Mouse (Mus musculus): ENCODE data around the gene Pgp.

Pgp gene

GRCm38 (mm10) chr17:24481027-24481815, 11.0 kb downstream of the Pgp start:
- peak; percentile 67 for DNase-seq (ENCODE audit: low read depth, low spot score)

- DNase-seq (ENCODE audit: low read depth, low spot score), result no peak
These were observed 13.3 kb downstream of the Pgp start for GRCm38 (mm10) chr17:24483495-24483894.

GRCm38 (mm10) chr17:24485090-24485860, 15.1 kb downstream of the Pgp start:
- DNase-seq (ENCODE audit: low read depth, low spot score), result peak; percentile 46

GRCm38 (mm10) chr17:24488186-24488661, 18.0 kb downstream of the Pgp start, which contains the start of gene Caskin1:
Gene Caskin1 (plus strand): TSS chr17:24488601.
- no peak for DNase-seq (ENCODE audit: low read depth, low spot score)

- DNase-seq (ENCODE audit: low read depth, low spot score), result no peak
These were observed 18.6 kb downstream of the Pgp start for GRCm38 (mm10) chr17:24488662-24489264.

GRCm38 (mm10) chr17:24489265-24490030, 19.3 kb downstream of the Pgp start:
- no peak for DNase-seq (ENCODE audit: low read depth, low spot score)

GRCm38 (mm10) chr17:24490399-24490798, 20.2 kb downstream of the Pgp start:
- no peak for DNase-seq (ENCODE audit: low read depth, low spot score)

GRCm38 (mm10) chr17:24494627-24495335, 24.6 kb downstream of the Pgp start:
- peak; percentile 76 for DNase-seq (ENCODE audit: low read depth, low spot score)

- DNase-seq (ENCODE audit: low read depth, low spot score), result no peak
These were observed 25.3 kb downstream of the Pgp start for GRCm38 (mm10) chr17:24495443-24495842.

GRCm38 (mm10) chr17:24496026-24496425, 25.8 kb downstream of the Pgp start:
- DNase-seq (ENCODE audit: low read depth, low spot score), result no peak

GRCm38 (mm10) chr17:24502208-24502607, 32.0 kb downstream of the Pgp start:
- peak; percentile 59 for DNase-seq (ENCODE audit: low read depth, low spot score)

- no peak for DNase-seq (ENCODE audit: low read depth, low spot score)
These were observed 33.9 kb downstream of the Pgp start for GRCm38 (mm10) chr17:24504085-24504484.

GRCm38 (mm10) chr17:24505286-24505955, 35.2 kb downstream of the Pgp start:
- DNase-seq (ENCODE audit: low read depth, low spot score), result no peak

- DNase-seq (ENCODE audit: low read depth, low spot score), result peak; percentile 43
These were observed 36.3 kb downstream of the Pgp start for GRCm38 (mm10) chr17:24506332-24507070.

GRCm38 (mm10) chr17:24507129-24507664, 37.0 kb downstream of the Pgp start:
- DNase-seq (ENCODE audit: low read depth, low spot score), result peak; percentile 50

GRCm38 (mm10) chr17:24507806-24508460, 37.7 kb downstream of the Pgp start:
- DNase-seq (ENCODE audit: low read depth, low spot score), result no peak

GRCm38 (mm10) chr17:24513609-24514008, 43.4 kb downstream of the Pgp start:
- peak; percentile 58 for DNase-seq (ENCODE audit: low read depth, low spot score)
